Mouse (Mus musculus) C2C12 (cell line): ENCODE results near the gene Rasal1.

Experiments used
- CEBPB ChIP-seq: IDR thresholded peaks from one replicate; pipeline ENCODE4 v1.6.1; 2011; ENCODE audit warnings: low read depth, mild to moderate bottlenecking, control low read depth, moderate library complexity
- CTCF ChIP-seq: IDR thresholded peaks from one replicate; pipeline ENCODE4 v1.5.1; 2011; ENCODE audit not compliant: control insufficient read depth, insufficient read depth, insufficient read length
- MYOD1 ChIP-seq: IDR thresholded peaks from one replicate; pipeline ENCODE4 v1.6.1; 2011; ENCODE audit warnings: low read depth; ENCODE audit not compliant: control insufficient read depth, insufficient read length
- MYOG ChIP-seq: IDR thresholded peaks from one replicate; pipeline ENCODE4 v1.6.1; 2011; ENCODE audit not compliant: control insufficient read depth, insufficient read length; ENCODE audit errors: extremely low read depth
- USF1 ChIP-seq: IDR thresholded peaks from one replicate; pipeline ENCODE4 v1.6.1; 2011; ENCODE audit warnings: low read depth, mild to moderate bottlenecking, control low read depth, moderate library complexity

- TF ChIP-seq CTCF, result no peak
- no peak for TF ChIP-seq CEBPB
- TF ChIP-seq USF1, result no peak
- no peak for TF ChIP-seq MYOG
- no peak for TF ChIP-seq MYOD1
These were observed 20.9 kb upstream of the Rasal1 start for GRCm38 (mm10) chr5:120627515-120628300.
